Mouse (Mus musculus) forebrain, embryonic 14.5 days (tissue): ENCODE measurements around the gene Sec14l3. TPM values are rescaled to one million over a fixed set of nuclear protein-coding genes. Genes with fewer than 3 reads are reported as not detected.
"Not testable (repeated sequence)": the region's sequence is repeated elsewhere in the genome, so short reads cannot be mapped to it uniquely, and the experiment has no call there.

Experiments used
- ATAC-seq: fragments of 200-750 bp; cut with Nextera tagmentation; 2 replicates; pipeline ENCODE4 v1.8.0; 2017; ENCODE audit warnings: mild to moderate bottlenecking, moderate library complexity
- DNase-seq: peaks from one replicate; pipeline ENCODE4 v3.0.0-alpha.2; 2015; ENCODE audit warnings: low spot score
- H3K27ac ChIP-seq: fragments of 300-500 bp; sonication (generic); 2 replicates; pipeline ENCODE4 v1.5.1; 2014; ENCODE audit warnings: low read depth, mild to moderate bottlenecking, control low read depth, low read length, moderate library complexity
- H3K27me3 ChIP-seq: fragments of 300-500 bp; sonication (generic); replicated peaks from 2 replicates; pipeline ENCODE4 v1.6.1; 2014; ENCODE audit warnings: low read length, control low read depth, mixed read lengths; ENCODE audit not compliant: control insufficient read depth, insufficient read depth
- H3K36me3 ChIP-seq: fragments of 300-500 bp; sonication (generic); 2 replicates; pipeline ENCODE4 v1.6.1; 2014; ENCODE audit warnings: low read length, control low read depth; ENCODE audit not compliant: control insufficient read depth, insufficient read depth
- H3K4me1 ChIP-seq: fragments of 300-500 bp; sonication (generic); 2 replicates; pipeline ENCODE4 v1.6.1; 2014; ENCODE audit warnings: antibody characterized with exemption, low read length, control low read depth; ENCODE audit not compliant: control insufficient read depth, insufficient read depth
- H3K4me2 ChIP-seq: fragments of 300-500 bp; sonication (generic); 2 replicates; pipeline ENCODE4 v1.6.1; 2014; ENCODE audit warnings: mild to moderate bottlenecking, control low read depth, low read length
- H3K4me3 ChIP-seq: fragments of 300-500 bp; sonication (generic); 2 replicates; pipeline ENCODE4 v1.5.1; 2014; ENCODE audit warnings: low read depth, low read length, control low read depth
- H3K9ac ChIP-seq: fragments of 300-500 bp; sonication (generic); 2 replicates; pipeline ENCODE4 v1.6.1; 2014; ENCODE audit warnings: mild to moderate bottlenecking, low read length, control low read depth, moderate library complexity
- H3K9me3 ChIP-seq: fragments of 300-500 bp; sonication (generic); replicated peaks from 2 replicates; pipeline ENCODE4 v1.6.1; 2016; ENCODE audit warnings: low read length, control low read depth, mixed read lengths; ENCODE audit not compliant: control insufficient read depth
- WGBS: fragments of 180-500 bp; shearing (Covaris S2); extraction: QIAGEN DNeasy Blood & Tissue Kit; methylation state at CpG from one replicate; pipeline ENCODE4 v1.1.7; 2014; 5-methylcytosine and 5-hydroxymethylcytosine counted together
- polyA plus RNA-seq: library from polyadenylated mRNA; unstranded; fragments of >200 nt; fragmentation: Nextera tagmentation; extraction: Ambion mirVana; gene quantifications from 2 replicates; pipeline ENCODE4 v1.2.1, GENCODE M21; 2014

Sec14l3 gene
- 0.52 and 1.1 TPM in 2 replicates for polyA plus RNA-seq

DNA sequence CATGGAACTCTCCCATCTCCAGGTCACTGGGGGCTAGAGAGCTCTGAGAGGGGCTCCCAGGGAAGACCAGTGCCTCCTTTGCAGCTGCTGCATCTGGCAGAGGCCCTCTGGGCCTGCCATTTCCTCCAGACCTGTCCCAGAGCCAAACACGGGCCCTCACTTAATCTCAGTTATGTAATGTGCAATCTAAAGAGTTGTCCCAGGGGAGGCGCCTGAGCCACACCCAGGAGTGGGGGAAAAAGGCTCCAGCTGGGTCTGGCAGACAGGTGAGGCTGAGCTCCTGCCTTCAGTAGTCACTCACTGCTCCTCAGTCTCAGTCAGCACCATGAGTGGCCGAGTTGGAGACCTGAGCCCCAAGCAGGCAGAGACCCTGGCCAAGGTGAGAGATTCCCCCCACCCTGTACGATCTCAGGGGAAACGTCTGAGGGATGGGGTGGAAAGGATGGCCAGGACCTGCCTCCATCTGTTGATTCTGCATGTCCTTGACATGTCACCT, at the start of gene Sec14l3:
Sec14l3 (plus strand) TSS at position 215 of the 496 bp plus-strand sequence.
- H3K27me3 ChIP-seq, result no peaks in the 10 kb centered on the region
- H3K4me3 ChIP-seq, result no peak within 1 kb of the TSS
- no peak within 1 kb of the TSS for H3K4me2 ChIP-seq
- H3K9me3 ChIP-seq, result no peaks in the 10 kb centered on the region
- no peaks in the 10 kb centered on the region for H3K4me1 ChIP-seq
- no peak within 1 kb of the TSS for H3K27ac ChIP-seq
- 71% methylated on average over 5 of the region's 5 CpGs for WGBS
- no peaks in the 10 kb centered on the region for H3K36me3 ChIP-seq
- no peak for DNase-seq
- ATAC-seq, result no peak
- no peak within 1 kb of the TSS for H3K9ac ChIP-seq

DNA sequence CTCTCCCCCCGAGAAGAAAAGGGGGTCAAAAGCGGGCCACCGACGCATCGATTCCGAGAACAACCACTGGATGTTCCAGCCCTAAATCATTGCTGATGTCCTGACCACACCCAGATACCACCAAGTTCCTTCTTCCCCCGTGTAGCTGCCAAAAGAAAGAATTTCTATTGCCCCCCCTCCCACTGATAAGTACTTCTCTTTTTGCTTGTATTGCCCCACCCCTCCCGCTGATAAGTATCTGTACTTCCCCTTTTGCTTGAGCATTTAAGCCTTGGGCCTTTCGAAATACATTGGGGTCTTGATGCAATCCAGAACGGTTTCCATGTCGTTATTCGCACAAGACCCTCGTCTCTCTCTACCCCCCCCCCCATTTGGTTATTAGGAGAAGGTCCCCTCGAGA, 48.8 kb upstream of the Sec14l3 start:
- not testable (repeated sequence) for H3K36me3 ChIP-seq, H3K4me1 ChIP-seq, H3K27ac ChIP-seq, DNase-seq, H3K9me3 ChIP-seq, H3K9ac ChIP-seq, ATAC-seq, H3K4me2 ChIP-seq, H3K4me3 ChIP-seq, H3K27me3 ChIP-seq
- WGBS, result 91% methylated on average over 14 of the region's 14 CpGs

DNA sequence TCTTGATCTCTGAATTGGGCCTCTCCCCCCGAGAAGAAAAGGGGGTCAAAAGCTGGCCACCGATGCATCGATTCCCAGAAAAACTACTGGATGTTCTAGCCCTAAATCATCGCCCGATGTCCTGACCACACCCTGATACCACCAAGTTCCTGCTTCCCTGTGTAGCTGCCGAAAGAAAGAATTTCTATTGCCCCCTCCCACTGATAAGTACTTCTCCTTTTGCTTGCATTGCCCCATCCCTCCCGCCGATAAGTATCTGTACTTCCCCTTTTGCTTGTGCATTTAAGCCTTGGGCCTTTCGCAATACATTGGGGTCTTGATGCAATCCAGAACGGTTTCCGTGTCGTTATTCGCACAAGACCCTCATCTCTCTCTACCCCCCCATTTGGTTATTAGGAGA, 42.5 kb upstream of the Sec14l3 start:
- not testable (repeated sequence) for H3K27me3 ChIP-seq, H3K36me3 ChIP-seq, H3K9me3 ChIP-seq, H3K4me2 ChIP-seq, H3K27ac ChIP-seq, DNase-seq, H3K9ac ChIP-seq, H3K4me1 ChIP-seq, H3K4me3 ChIP-seq, ATAC-seq
- WGBS, result 91% methylated on average over 13 of the region's 13 CpGs

DNA sequence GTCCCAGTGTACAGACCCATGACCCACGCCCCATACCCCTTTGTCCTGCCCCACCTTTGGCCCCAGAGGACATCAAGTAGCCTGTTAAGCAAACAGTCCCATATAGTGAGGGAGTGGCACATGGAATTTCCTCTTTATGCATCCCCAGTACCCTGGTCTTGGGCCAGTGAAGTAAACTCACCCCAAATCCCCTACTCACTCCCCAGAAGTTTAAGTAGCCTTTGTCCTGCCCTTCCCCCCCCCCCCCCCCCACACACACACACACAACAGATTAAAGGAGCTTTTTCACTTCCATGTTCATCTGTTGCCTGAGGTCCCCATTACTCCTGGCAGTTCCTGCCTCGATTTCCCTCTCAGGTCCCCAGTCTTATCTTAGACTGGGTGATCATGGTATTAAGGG, 41.3 kb upstream of the Sec14l3 start:
- DNase-seq (no peak), ATAC-seq (no peak)
- H3K4me3 ChIP-seq, result no peak overlapping the region
- 58% methylated on average over 2 of the region's 2 CpGs for WGBS
- no peak overlapping the region for H3K4me2 ChIP-seq
- H3K9me3 ChIP-seq, result no peaks in the 10 kb centered on the region
- H3K36me3 ChIP-seq, result no peaks in the 10 kb centered on the region
- H3K4me1 ChIP-seq, result no peaks in the 10 kb centered on the region
- no peak overlapping the region for H3K9ac ChIP-seq
- H3K27ac ChIP-seq, result no peak overlapping the region
- H3K27me3 ChIP-seq, result no peaks in the 10 kb centered on the region

DNA sequence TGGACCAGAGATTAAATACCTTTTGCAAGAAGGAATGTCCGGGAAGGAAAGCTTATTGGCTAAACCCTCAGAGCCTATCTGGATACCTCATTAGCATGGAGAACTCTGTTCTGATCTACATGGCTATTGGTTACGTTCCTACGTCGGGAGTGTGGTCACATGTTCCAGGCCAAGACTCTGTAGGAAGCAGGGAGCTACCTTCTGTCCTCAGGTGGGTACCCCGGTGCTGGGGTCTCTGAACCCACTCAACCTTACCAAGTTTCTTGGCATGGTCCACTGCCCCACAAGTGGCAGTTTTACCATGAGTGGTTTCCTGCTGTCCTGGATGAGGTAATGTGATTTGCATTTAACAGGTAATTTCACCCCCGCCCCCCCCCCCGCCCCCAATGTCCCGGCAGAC, 37.6 kb upstream of the Sec14l3 start:
- Histone ChIP-seq H3K9me3 (no peaks in the 10 kb centered on the region), H3K9ac (no peak overlapping the region)
- no peak for ATAC-seq

DNA sequence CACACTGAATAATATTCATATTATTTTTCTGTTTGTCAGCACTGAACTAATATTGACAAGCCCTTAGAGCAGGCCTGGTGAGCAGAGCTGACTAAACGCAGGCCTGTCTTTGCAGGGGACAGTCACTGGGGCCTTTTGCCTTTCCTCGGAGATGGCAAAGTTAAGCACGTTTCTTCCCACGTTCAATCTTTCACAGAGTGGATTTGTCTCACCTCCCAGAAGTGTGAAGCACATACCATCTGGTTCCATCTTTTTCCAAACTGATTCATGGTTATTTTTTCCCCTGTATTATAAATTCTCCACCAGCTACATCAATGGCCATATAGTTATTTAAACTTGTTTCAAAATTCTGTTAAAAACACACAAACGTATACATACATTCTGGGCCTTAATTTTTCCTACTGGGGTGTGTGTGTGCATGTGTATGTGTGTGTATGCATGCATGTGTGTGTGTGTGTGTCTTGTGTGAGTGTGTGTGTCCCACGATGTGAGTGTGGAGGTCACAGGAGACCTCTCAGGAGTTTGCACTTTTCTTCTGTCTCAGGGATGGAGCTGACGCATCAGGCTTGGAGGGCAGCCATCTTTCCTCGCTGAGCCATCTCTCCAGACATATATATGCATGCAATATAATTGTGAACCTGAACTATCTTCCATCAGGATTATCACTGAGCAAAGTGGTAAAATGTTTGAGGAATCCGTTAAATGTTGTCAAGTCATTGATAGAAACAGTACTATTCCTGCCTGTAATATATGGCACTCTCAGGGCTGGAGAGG, 36.9 kb upstream of the Sec14l3 start:
- DNase-seq (peak; percentile 35), ATAC-seq (no peak)
- Histone ChIP-seq H3K4me2 (no peak overlapping the region), H3K9ac (no peak overlapping the region), H3K27me3 (no peaks in the 10 kb centered on the region), H3K9me3 (no peaks in the 10 kb centered on the region), H3K36me3 (no peaks in the 10 kb centered on the region), H3K27ac (no peak overlapping the region), H3K4me1 (no peaks in the 10 kb centered on the region), H3K4me3 (no peak overlapping the region)
- 73% methylated on average over 9 of the region's 9 CpGs for WGBS

More for the DNA sequence above, 37.6 kb upstream of the Sec14l3 start:
- Histone ChIP-seq H3K36me3 (no peaks in the 10 kb centered on the region), H3K27me3 (no peaks in the 10 kb centered on the region), H3K27ac (no peak overlapping the region), H3K4me2 (no peak overlapping the region), H3K4me1 (no peaks in the 10 kb centered on the region), H3K4me3 (no peak overlapping the region)
- WGBS, result 83% methylated on average over 8 of the region's 8 CpGs
- no peak for DNase-seq

DNA sequence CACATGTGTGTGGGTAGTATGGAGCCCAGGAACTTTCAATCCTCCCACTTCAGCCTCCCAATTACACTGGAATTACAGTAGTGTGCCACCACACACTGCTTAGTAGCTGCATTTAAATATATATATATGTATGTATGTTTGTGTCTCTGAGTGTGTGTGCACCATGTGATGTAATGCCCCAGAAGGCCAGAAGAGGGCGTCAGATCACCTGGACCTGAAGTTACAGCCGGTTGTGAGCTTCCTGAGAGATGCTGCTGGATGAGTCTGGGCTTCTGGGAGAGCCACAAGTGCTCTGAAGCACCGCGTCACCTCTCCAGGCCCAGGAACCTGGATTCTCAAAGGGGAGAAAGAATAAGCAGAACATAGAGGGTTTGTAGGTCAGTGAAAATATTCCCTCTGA, 35.3 kb upstream of the Sec14l3 start:
- Histone ChIP-seq H3K9ac (no peak overlapping the region), H3K27ac (no peak overlapping the region), H3K4me3 (no peak overlapping the region), H3K9me3 (no peaks in the 10 kb centered on the region), H3K4me1 (no peaks in the 10 kb centered on the region), H3K27me3 (no peaks in the 10 kb centered on the region), H3K4me2 (no peak overlapping the region), H3K36me3 (no peaks in the 10 kb centered on the region)
- no peak for DNase-seq
- no peak for ATAC-seq
- WGBS, result 72% methylated on average over 4 of the region's 4 CpGs

DNA sequence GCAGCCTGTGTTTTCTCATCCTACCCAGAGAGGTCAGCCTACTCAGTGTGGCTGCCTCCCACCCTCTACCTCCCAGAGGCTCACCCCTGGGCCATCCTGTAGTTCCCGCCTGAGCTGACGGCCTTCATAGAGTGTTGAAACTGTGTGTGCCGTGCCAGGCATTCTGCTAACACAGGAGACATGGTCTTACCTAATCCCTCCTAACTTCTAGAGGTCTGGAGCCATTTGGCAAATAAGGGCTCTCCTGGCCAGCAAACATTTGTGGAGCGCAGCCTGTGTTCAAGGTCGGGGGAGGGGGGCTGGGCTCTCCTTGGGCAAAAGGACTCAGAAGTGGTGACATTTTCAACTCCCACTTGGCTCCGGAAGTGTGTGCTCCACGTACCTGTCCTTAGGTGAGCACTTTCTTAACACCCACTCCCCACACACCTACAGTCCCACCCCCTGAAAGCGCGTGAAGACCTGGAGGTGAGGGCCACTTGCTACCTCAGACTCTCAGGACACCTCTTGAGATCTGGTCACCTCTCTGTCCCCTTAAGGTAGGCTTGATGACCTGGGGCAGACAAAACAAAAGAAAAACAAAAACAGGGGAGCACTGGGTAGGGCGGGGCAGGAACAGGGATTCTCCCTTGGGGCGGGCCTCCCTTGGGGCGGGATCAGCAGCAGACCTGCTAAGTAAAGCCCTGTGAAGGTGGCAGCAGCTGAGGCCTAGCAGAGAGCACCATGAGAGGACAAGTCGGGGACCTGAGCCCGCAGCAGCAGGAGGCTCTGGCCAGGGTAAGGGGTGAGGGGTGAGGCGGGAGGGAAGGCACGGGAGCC, 33.3 kb upstream of the Sec14l3 start, which contains the start of gene Sec14l4:
Sec14l4 (plus strand) TSS at position 337 of the 816 bp plus-strand sequence.
- ATAC-seq (no peak), DNase-seq (no peak)
- Histone ChIP-seq H3K4me1 (no peaks in the 10 kb centered on the region), H3K36me3 (no peaks in the 10 kb centered on the region), H3K9ac (no peak within 1 kb of the TSS), H3K4me2 (no peak within 1 kb of the TSS), H3K27ac (no peak within 1 kb of the TSS), H3K27me3 (no peaks in the 10 kb centered on the region), H3K9me3 (no peaks in the 10 kb centered on the region), H3K4me3 (no peak within 1 kb of the TSS)
- 44% methylated on average over 16 of the region's 16 CpGs for WGBS

DNA sequence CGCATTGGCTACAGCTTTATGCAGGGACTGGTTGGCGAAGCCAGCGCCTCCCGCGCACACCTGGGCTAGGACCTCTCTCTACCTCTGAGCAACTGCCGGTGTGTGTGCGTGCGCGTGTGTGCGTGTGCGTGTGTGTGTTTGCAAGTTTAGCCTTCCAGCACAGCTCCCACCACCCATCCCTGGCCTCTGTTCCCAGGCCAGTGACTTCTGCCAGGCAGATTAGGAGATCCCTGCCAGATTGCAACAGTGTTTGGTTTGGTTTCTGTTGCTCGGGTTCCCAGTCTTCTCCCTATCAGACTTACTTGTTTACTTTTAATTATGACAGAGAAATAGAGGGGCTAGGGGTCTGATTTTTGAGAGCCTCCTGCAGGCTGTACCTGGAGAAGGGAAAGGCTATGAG, 32.7 kb upstream of the Sec14l3 start:
- WGBS, result 52% methylated on average over 12 of the region's 12 CpGs
- H3K9me3 ChIP-seq, result no peaks in the 10 kb centered on the region
- no peak overlapping the region for H3K9ac ChIP-seq
- no peak for ATAC-seq
- no peaks in the 10 kb centered on the region for H3K36me3 ChIP-seq
- H3K4me2 ChIP-seq, result no peak overlapping the region
- H3K4me1 ChIP-seq, result no peaks in the 10 kb centered on the region
- no peaks in the 10 kb centered on the region for H3K27me3 ChIP-seq
- no peak for DNase-seq
- H3K27ac ChIP-seq, result no peak overlapping the region
- H3K4me3 ChIP-seq, result no peak overlapping the region
